Mouse (Mus musculus) layer of hippocampus, postnatal 36 days (tissue): ENCODE data around the gene Olfr301. TPM values are rescaled to one million over a fixed set of nuclear protein-coding genes. Genes with fewer than 3 reads are reported as not detected.

ENCODE experiments used
- DNase-seq, 2 experiments: peaks; one replicate each; pipeline ENCODE4 v3.0.0; 2022
- total RNA-seq, 2 experiments: library from RNA; stranded (reverse); gene quantifications; 2 replicates each; pipeline ENCODE4 v1.2.3; 2021

Olfr301 gene
- not detected for total RNA-seq

DNA sequence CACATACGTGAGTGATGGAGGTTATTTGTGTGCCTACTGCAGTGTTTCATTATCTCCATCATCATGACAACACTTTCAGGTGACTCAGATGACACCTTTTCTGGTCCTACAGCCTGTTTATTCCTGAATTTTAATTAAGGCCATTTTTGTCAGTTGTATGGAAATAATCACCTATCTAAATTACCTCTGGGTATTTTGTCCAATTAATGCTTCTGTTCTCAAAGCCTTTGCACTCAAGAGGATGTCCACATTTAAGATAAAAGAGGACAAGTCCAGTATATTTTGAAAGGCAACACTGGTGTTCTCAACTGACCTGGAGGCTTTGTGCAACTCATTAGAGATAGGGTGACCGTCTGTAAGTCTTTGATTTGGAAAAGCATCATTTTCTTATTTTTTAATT is at the start of gene Olfr301:
Gene Olfr301, plus strand, starts transcription at position 301 of the 400 bp plus-strand sequence.
- DNase-seq, result no peak

DNA sequence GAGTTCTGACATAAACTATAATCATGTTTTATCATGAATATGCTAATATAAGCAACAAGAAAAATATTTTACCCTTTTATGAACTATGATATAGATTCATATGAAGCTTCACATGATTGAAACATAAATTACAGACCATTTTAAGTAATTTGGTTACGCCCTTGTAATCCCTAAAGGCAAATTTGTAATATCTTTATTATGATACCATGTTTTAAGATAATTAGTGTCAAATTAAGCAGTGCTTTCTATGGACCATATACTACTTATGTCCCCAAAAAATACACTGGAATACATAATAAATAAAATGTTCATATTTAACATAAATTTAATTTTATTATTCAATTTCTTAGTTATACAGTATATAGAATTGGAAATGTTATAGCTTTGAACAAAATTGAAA is 36.8 kb upstream of the Olfr301 start, which contains the start of gene Olfr305:
Gene Olfr305, minus strand, starts transcription at position 101 of the 400 bp plus-strand sequence.
- no peak for DNase-seq

- DNase-seq, result no peak
These were observed 17.9 kb upstream of the Olfr301 start for GRCm38 (mm10) chr7:86385769-86386168.

GRCm38 (mm10) chr7:86386558-86386957 is 17.1 kb upstream of the Olfr301 start, which contains the start of gene Olfr304:
TSS of gene Olfr304 (minus strand) at chr7:86386658.
- DNase-seq, result no peak

DNA sequence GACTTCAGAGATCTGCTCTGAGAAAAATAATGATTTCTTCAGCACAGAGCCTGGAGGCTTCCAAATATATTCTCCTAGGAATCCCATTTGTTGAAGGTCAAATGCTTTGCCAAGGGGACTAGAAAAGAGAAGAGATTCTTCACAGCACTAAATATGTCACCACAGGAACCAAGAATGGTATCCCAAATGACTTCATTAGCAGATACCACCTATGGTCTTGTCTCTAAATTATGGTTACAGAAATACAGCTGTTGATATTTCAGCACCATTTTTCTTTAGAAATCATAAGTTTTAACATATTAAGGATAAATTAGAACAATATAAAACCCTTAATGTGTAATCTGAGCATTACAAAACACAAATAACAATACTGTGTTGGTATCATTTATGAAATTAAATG is 6.0 kb upstream of the Olfr301 start, which contains the start of gene Olfr303:
Gene Olfr303, minus strand, starts transcription at position 101 of the 400 bp plus-strand sequence.
- no peak for DNase-seq

DNA sequence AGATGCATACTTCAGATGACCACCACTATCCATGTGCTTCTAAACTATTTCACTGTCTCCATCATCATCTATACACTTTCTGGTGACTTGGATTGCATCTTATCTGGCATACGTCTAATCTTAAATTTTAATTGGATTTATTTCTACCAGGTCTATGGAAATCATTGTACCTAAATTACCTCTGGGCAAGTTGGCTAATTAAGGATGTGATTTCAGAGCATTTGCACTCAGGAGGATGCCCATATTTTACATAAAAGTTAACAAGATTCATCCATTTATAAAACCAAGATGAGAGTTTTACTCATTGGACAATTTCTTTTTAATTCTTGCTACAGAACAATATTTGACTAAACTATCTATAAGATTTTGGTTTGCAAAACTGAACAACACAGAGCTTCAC is 56.0 kb downstream of the Olfr301 start, which contains the start of gene Olfr299:
Gene Olfr299, plus strand, starts transcription at position 301 of the 400 bp plus-strand sequence.
- no peak for DNase-seq

Other genes starting within 250 kb of the Olfr301 start
- not detected for gene Vmn2r75, start 232.1 kb upstream of the Olfr301 start, total RNA-seq
- not detected for gene Vmn2r76, start 157.5 kb upstream of the Olfr301 start, total RNA-seq
- gene Olfr310, start 126.7 kb upstream of the Olfr301 start, total RNA-seq, result not detected
- gene Olfr309, start 90.1 kb upstream of the Olfr301 start, total RNA-seq, result not detected
- gene Olfr308, start 78.2 kb upstream of the Olfr301 start, total RNA-seq, result not detected
- not detected for gene Olfr307, start 66.3 kb upstream of the Olfr301 start, total RNA-seq
- not detected for gene Olfr305, start 36.9 kb upstream of the Olfr301 start, total RNA-seq
- gene Olfr304, start 17.2 kb upstream of the Olfr301 start, total RNA-seq, result not detected
- gene Olfr303, start 6.1 kb upstream of the Olfr301 start, total RNA-seq, result not detected
- not detected for gene Olfr299, start 56.1 kb downstream of the Olfr301 start, total RNA-seq
- not detected for gene Olfr298, start 88.6 kb downstream of the Olfr301 start, total RNA-seq
- not detected for gene Olfr297, start 116.1 kb downstream of the Olfr301 start, total RNA-seq
- not detected for gene Olfr295, start 180.0 kb downstream of the Olfr301 start, total RNA-seq
- gene Olfr294, start 212.8 kb downstream of the Olfr301 start, total RNA-seq, result not detected
- gene Olfr293, start 245.2 kb downstream of the Olfr301 start, total RNA-seq, result not detected